Mouse (Mus musculus): ENCODE measurements around the gene Gm21887.
"Not testable (repeated sequence)": the region's sequence is repeated elsewhere in the genome, so short reads cannot be mapped to it uniquely, and the experiment has no call there.

Gene Gm21887

DNA sequence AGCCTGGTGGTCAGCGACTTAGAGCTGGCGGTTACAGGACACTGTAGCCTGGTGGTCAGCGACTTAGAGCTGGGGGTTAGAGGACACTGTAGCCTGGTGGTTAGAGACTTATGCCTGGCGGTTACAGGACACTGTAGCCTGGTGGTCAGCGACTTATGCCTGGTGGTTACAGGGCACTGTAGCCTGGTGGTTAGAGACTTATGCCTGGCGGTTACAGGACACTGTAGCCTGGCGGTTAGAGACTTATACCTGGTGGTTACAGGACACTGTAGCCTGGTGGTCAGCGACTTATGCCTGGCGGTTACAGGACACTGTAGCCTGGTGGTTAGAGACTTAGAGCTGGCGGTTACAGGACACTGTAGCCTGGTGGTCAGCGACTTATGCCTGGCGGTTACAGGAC, 6.4 kb downstream of the Gm21887 start:
- DNase-seq, result not testable (repeated sequence)

GRCm38 (mm10) chrX:170017333-170018245, 8.1 kb downstream of the Gm21887 start:
- peak; percentile 88 for DNase-seq

GRCm38 (mm10) chrX:170018571-170019218, 9.2 kb downstream of the Gm21887 start:
- DNase-seq, result not testable (repeated sequence)

GRCm38 (mm10) chrX:170019219-170019953, 9.9 kb downstream of the Gm21887 start:
- not testable (repeated sequence) for DNase-seq

GRCm38 (mm10) chrX:170019954-170020689, 10.7 kb downstream of the Gm21887 start:
- peak; percentile 95 for DNase-seq

DNA sequence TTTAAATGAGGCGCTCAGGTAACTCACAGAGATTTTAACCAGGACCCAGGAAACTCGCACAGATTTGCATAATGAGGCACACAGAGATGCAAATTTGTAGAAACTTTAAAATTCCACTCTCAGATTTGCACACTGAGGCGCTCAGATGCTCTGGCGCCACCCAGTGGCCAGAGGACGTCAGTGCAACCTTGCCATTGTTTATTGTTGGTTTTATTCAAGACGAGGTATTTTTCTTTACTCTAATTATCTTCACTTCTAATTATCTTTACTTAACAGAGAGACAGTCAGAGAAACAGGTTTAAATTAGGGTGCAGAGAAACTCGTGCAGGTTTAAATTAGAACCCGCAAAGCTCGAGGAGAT, 11.2 kb downstream of the Gm21887 start:
- peak; percentile 78 for DNase-seq

- DNase-seq, result not testable (repeated sequence)
Measured at GRCm38 (mm10) chrX:170021205-170021604, 11.7 kb downstream of the Gm21887 start.

DNA sequence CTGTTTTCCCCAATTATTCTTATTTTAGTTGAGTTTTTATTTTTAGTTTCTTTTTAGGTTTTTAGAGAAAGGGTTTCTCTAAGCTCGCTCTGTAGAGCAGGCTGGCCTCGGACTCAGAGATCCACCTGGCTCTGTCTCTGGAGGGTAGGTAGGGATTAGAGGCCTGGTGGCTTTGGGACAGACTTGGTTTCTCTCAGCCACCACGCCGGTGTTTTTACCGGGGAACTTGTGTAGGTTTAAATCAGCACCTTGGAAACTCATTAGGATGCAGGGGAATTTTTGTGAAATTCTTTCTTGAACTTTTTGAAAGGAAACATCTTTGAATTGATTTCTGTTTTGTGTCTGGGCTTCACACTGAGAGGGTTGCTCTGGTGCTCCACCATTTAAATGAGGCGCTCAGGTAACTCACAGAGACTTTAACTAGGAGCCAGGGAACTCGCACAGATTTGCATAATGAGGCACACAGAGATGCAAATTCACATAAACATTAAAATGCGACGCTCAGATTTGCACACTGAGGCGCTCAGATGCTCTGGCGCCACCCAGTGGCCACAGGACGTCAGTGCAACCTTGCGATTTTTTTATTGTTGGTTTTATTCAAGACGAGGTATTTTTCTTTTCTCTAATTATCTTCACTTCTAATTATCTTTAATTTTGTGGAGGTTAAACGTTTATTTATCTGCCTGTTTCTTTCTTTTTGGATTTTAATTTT, 12.4 kb downstream of the Gm21887 start:
- DNase-seq, result not testable (repeated sequence)

Data from lung, postnatal 10 days (tissue).